15 mouse cellular contexts compared by ENCODE assay signal in genomic region chr10:123209517-123209916, GRCm38 (mm10). TPM values are rescaled to one million over a fixed set of nuclear protein-coding genes. Genes with fewer than 3 reads are reported as not detected.
"Had no signal": no experiment of that assay in that cellular context is flagged by ENCODE, and none has a peak within 500 bp of the region (broad histone marks: within the 10 kb centered on the region; RNA-seq: fewer than 3 reads in every experiment).

No protein-coding gene starts in this region.

- H3K4me3 ChIP-seq: kidney, embryonic 15.5 days; left cerebral cortex, adult 2 months; limb, embryonic 12.5 days; megakaryocyte, embryonic 14.5 days; midbrain, embryonic 13.5 days; neural tube, embryonic 12.5 days had no signal

- H3K4me1 ChIP-seq: kidney, embryonic 15.5 days; limb, embryonic 12.5 days; megakaryocyte, embryonic 14.5 days; midbrain, embryonic 13.5 days; neural tube, embryonic 12.5 days had no signal

- ATAC-seq: lung, postnatal 0 days; midbrain, embryonic 13.5 days had no signal

- H3K27ac ChIP-seq: kidney, embryonic 15.5 days; left cerebral cortex, adult 2 months; limb, embryonic 12.5 days; liver, embryonic 14.5 days; midbrain, embryonic 13.5 days; neural tube, embryonic 12.5 days had no signal

- H3K4me2 ChIP-seq: kidney, embryonic 15.5 days; limb, embryonic 12.5 days; midbrain, embryonic 13.5 days; neural tube, embryonic 12.5 days had no signal

- H3K9ac ChIP-seq: kidney, embryonic 15.5 days; limb, embryonic 12.5 days; liver, embryonic 14.5 days; midbrain, embryonic 13.5 days; neural tube, embryonic 12.5 days had no signal

- H3K9me3 ChIP-seq: kidney, embryonic 15.5 days; limb, embryonic 12.5 days; megakaryocyte, embryonic 14.5 days; midbrain, embryonic 13.5 days; neural tube, embryonic 12.5 days had no signal

- H3K27me3 ChIP-seq: kidney, embryonic 15.5 days; limb, embryonic 12.5 days; midbrain, embryonic 13.5 days; neural tube, embryonic 12.5 days had no signal

- DNase-seq: kidney, adult 2 months; kidney, postnatal 14 days; lung, adult 2 months; lung, postnatal 36 days; right cerebral cortex, postnatal 14 days; thymus, postnatal 4 days had no signal

- H3K36me3 ChIP-seq: kidney, embryonic 15.5 days; limb, embryonic 12.5 days; midbrain, embryonic 13.5 days; neural tube, embryonic 12.5 days had no signal

RNA-seq across cellular contexts. Expression of gene Fam19a2, which starts 54.3 kb away (rescaled TPM):
- polyA plus RNA-seq: spleen, adult 2 months had no signal
